Mouse (Mus musculus) heart, embryonic 10.5 days (tissue): ENCODE results near the gene Sdhb. TPM values are rescaled to one million over a fixed set of nuclear protein-coding genes. Genes with fewer than 3 reads are reported as not detected.

Experiments used
- polyA plus RNA-seq: library from polyadenylated mRNA; unstranded; fragments of >200 nt; fragmentation: Nextera tagmentation; extraction: Ambion mirVana; gene quantifications from 2 replicates; pipeline ENCODE4 v1.2.1, GENCODE M21; 2016

Gene Sdhb
- polyA plus RNA-seq, 1 experiment from 2014 or later: 605 TPM

Other genes with a start within 250 kb of the Sdhb start
- not detected in 2 replicates for gene Padi6, start 218.6 kb upstream of the Sdhb start, polyA plus RNA-seq
- gene Padi4, start 187.0 kb upstream of the Sdhb start, polyA plus RNA-seq: 1.9 and 2.9 TPM in 2 replicates
- 0.87 and 0.96 TPM in 2 replicates for gene Padi3, start 150.6 kb upstream of the Sdhb start, polyA plus RNA-seq
- 0.16 TPM in 2 replicates for gene Padi1, start 115.4 kb upstream of the Sdhb start, polyA plus RNA-seq
- gene Padi2, start 54.9 kb upstream of the Sdhb start, polyA plus RNA-seq: 2.9 and 6.3 TPM in 2 replicates
- 34.9 and 37.8 TPM in 2 replicates for gene Atp13a2, start 25.7 kb downstream of the Sdhb start, polyA plus RNA-seq
- gene Mfap2, start 49.2 kb downstream of the Sdhb start, polyA plus RNA-seq: 159 and 233 TPM in 2 replicates
- gene Crocc, start 99.3 kb downstream of the Sdhb start, polyA plus RNA-seq: 4.7 and 6.4 TPM in 2 replicates
- gene Necap2, start 117.2 kb downstream of the Sdhb start, polyA plus RNA-seq: 41.9 and 53.4 TPM in 2 replicates
- gene Spata21, start 127.1 kb downstream of the Sdhb start, polyA plus RNA-seq: 0.05 TPM in 1 of 2 replicates, not detected in the other
- 36.6 and 39.0 TPM in 2 replicates for gene Szrd1, start 178.6 kb downstream of the Sdhb start, polyA plus RNA-seq
- 16.3 and 21.8 TPM in 2 replicates for gene Fbxo42, start 186.7 kb downstream of the Sdhb start, polyA plus RNA-seq